Mouse (Mus musculus): Measurements from ENCODE around the gene Stk32c. TPM values are rescaled to one million over a fixed set of nuclear protein-coding genes. Genes with fewer than 3 reads are reported as not detected.
A peak's percentile ranks its signal among the peaks of the same experiment; 100 is the strongest.

Stk32c gene
- polyA plus RNA-seq, 1 experiment from 2014 or later = 0.46 TPM

DNA sequence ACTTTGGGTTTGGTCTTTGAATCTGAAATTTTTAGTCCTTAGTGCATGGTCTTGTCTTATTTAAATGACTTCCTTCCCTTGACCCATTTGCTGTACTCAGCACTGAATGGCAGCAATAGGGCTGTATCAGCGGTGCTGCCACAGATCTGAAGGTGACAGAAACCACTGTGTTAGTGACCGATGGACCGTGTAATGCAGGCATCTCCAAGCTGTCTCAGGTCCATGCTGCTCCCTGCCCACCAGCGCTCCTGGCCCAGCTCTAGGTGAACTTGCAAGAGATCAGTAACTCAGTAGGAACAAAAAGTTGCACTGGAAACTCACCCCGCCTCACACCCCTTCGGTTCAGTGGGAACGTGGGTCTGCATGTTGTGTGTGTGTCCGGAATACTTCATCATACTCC lies 130.8 kb downstream of the Stk32c start:
- peaks cover 40% of the 10 kb centered on the region for H3K4me1 ChIP-seq
- peaks cover 13% of the 10 kb centered on the region; the same call in 1 of the 2 replicates for H3K27me3 ChIP-seq
- H3K4me3 ChIP-seq (replicated peaks) = no peak overlapping the region
- WGBS = 64% methylated on average over 8 of the region's 8 CpGs
- H3K36me3 ChIP-seq (replicated peaks) = no peaks in the 10 kb centered on the region
- no peak overlapping the region for H3K4me2 ChIP-seq
- no peak for ATAC-seq (ENCODE audit: low FRiP score)
- H3K9ac ChIP-seq = no peak overlapping the region
- no peak overlapping the region for H3K27ac ChIP-seq
- H3K9me3 ChIP-seq = no peaks in the 10 kb centered on the region

DNA sequence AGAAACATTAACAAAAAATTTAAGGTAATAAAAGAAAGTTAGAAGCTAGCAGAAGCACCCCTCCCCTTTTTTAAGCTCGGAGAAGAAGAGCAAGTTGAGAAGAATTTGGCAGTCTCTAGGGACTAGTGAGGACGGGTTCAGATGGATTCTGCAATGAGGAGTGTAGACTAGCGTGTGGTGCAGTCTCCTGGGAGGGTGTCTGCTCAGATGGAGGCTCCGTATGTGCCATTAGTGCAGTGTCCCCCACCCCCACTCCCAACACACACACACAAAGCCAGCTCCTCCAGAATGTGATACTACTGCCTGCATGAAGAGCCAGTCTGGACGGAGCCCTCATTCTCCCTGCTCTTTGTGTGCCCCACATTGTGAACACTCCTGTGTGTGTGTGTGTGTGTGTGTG lies 131.9 kb downstream of the Stk32c start:
- 60% methylated on average over 5 of the region's 5 CpGs for WGBS
- no peak for ATAC-seq (ENCODE audit: low FRiP score)
- Histone ChIP-seq H3K9ac (no peak overlapping the region), H3K4me1 (peaks cover 44% of the 10 kb centered on the region), H3K4me2 (no peak overlapping the region), H3K4me3 (replicated peaks) (no peak overlapping the region), H3K9me3 (no peaks in the 10 kb centered on the region), H3K36me3 (replicated peaks) (no peaks in the 10 kb centered on the region), H3K27me3 (peaks cover 13% of the 10 kb centered on the region; the same call in 1 of the 2 replicates), H3K27ac (no peak overlapping the region)

DNA sequence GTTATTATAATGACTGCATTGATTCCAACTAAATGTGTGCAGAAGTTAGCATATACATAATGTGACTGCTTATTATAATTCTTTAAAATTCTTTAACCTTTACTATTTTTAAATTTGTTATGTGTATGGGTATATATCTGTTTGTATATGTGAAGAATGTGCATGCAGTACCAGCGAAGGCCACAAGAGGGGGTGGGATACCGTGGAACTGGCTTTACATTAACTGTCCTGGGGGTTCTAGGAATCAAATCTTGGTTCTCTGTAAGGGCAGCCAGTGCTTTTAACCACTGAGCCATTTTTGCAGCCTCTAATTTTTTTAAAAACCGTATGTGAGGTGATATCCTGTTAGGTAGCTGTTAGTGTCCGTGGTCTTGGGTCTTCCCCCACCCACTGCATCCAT lies 132.4 kb downstream of the Stk32c start:
- WGBS = 74% methylated on average over 4 of the region's 4 CpGs
- Histone ChIP-seq H3K9me3 (no peaks in the 10 kb centered on the region), H3K9ac (no peak overlapping the region), H3K4me3 (replicated peaks) (no peak overlapping the region), H3K4me2 (no peak overlapping the region), H3K36me3 (replicated peaks) (no peaks in the 10 kb centered on the region), H3K4me1 (peaks cover 48% of the 10 kb centered on the region), H3K27me3 (peaks cover 13% of the 10 kb centered on the region; the same call in 1 of the 2 replicates), H3K27ac (no peak overlapping the region)
- no peak for ATAC-seq (ENCODE audit: low FRiP score)

DNA sequence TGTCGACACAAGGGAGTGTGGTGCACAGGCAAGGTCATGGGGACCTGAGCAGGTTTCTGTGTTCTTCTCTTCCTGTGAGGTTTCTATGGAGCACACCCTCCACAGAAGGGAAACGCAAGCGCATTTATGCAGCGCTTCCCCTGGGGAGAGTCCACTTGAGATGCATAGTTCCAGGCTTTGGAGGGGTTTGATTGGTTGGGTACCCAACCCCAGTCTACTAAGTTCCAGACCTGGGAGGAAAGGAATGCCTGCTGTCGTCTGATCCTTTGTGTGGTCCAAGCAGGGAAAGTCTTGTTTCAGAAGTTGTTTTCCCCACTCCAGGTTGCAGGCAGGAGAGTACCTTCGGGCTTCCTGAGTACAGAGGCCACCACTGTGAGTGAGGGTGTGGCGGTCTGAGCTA lies 134.0 kb downstream of the Stk32c start:
- no peaks in the 10 kb centered on the region for H3K36me3 ChIP-seq (replicated peaks)
- H3K27me3 ChIP-seq = no peaks in the 10 kb centered on the region; the same call in 1 of the 2 replicates
- no peak for ATAC-seq (ENCODE audit: low FRiP score)
- no peak overlapping the region for H3K9ac ChIP-seq
- no peaks in the 10 kb centered on the region for H3K9me3 ChIP-seq
- H3K4me3 ChIP-seq (replicated peaks) = no peak overlapping the region
- peaks cover 59% of the 10 kb centered on the region for H3K4me1 ChIP-seq
- H3K27ac ChIP-seq = no peak overlapping the region
- 77% methylated on average over 7 of the region's 7 CpGs for WGBS
- no peak overlapping the region for H3K4me2 ChIP-seq

DNA sequence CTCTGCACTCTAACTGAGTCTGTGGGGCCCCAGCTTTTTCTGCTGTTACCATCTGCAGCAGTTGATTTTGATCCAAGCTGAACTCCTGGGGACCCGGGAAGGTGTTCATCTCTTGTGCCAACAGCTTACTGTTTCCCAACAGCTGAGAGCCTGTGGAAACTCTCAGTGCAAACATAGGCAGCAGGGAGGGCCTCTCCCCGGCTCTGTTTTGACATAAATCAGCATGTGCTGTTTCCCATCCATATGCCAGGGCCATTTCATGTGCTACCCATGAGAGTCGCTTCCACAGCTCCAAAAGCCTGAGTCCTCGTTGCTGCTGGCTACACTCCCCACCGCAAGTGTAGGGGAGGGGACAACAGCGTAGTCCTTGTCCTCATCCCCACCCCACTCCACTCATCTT lies 134.9 kb downstream of the Stk32c start:
- peaks cover 59% of the 10 kb centered on the region for H3K4me1 ChIP-seq
- H3K36me3 ChIP-seq (replicated peaks) = no peaks in the 10 kb centered on the region
- H3K4me2 ChIP-seq = no peak overlapping the region
- H3K4me3 ChIP-seq (replicated peaks) = no peak overlapping the region
- WGBS = 49% methylated on average over 6 of the region's 6 CpGs
- no peak for ATAC-seq (ENCODE audit: low FRiP score)
- H3K9me3 ChIP-seq = no peaks in the 10 kb centered on the region
- H3K27me3 ChIP-seq = no peaks in the 10 kb centered on the region; the same call in 1 of the 2 replicates
- H3K27ac ChIP-seq = peak overlapping the region; percentile 57; the same call in 1 of the 2 replicates
- H3K9ac ChIP-seq = no peak overlapping the region

DNA sequence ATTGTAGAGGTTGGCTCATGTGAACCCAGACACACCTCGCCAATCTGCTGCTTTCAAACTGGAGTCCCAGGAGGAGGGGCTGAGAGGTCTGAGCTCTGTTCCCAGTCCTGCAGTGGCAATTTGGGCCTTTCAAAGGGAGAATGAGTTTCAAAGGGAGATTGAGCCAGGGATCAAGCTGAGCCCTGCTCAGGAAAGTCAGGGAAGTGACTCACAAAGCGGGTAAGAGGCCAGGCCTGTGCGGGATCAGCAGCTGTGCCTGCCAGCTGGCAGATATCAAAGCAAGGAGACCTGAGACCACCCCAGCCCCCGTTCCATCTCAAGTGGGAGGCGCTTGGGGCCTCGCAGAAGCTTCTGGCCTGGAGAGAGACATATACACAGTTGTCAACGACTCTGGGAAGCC lies 135.8 kb downstream of the Stk32c start:
- H3K4me1 ChIP-seq = peaks cover 57% of the 10 kb centered on the region
- H3K9me3 ChIP-seq = no peaks in the 10 kb centered on the region
- H3K27me3 ChIP-seq = no peaks in the 10 kb centered on the region; the same call in 1 of the 2 replicates
- no peaks in the 10 kb centered on the region for H3K36me3 ChIP-seq (replicated peaks)
- no peak overlapping the region for H3K9ac ChIP-seq
- 13% methylated on average over 7 of the region's 7 CpGs for WGBS
- peak; percentile 42; the same call in 1 of the 2 replicates for ATAC-seq (ENCODE audit: low FRiP score)
- no peak overlapping the region for H3K4me3 ChIP-seq (replicated peaks)
- peak overlapping the region; percentile 57 for H3K27ac ChIP-seq
- H3K4me2 ChIP-seq = no peak overlapping the region

DNA sequence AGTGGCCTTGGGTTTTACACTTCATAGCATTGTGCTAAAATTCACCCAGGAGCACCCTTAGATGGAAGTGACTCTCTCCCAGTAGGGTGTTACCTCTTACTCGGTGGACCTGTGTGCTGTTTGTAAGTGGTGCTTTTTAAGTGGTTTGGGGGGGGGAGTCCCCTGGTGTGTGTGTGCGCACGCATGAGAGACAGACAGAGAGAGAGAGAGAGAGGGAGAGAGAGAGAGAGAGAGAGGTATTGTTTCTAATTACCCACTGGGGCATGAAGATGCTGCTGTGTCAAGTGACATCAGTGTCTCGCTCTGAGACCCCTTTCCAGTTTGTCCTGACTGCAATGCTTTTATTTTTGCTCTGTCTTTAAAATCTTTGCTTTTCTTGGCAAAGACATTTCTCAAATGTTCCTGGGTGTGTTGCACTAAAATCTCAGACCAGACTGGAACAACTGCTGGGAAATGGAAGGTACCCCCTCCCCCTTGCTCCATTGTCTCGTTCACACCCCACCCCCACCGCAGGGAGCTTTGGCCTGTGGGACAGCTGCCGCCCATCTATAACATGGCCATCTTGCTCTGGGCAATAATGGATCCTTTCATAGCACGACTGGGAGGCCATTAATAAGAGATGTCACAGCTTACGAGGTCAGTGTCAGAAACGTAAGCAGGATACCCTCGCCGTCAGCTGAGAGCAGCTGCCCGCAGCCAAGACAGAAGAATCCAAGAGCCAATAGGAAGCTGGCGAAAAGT lies 137.9 kb downstream of the Stk32c start:
- H3K36me3 ChIP-seq (replicated peaks) = no peaks in the 10 kb centered on the region
- no peak overlapping the region for H3K9ac ChIP-seq
- 23% methylated on average over 14 of the region's 14 CpGs for WGBS
- H3K27me3 ChIP-seq = peaks cover 3% of the 10 kb centered on the region; the same call in 1 of the 2 replicates
- no peak overlapping the region for H3K4me3 ChIP-seq (replicated peaks)
- peak; percentile 67 for ATAC-seq (ENCODE audit: low FRiP score)
- H3K4me2 ChIP-seq = peak overlapping the region; percentile 13; the same call in 1 of the 2 replicates
- H3K27ac ChIP-seq = peak overlapping the region; percentile 47; the same call in 1 of the 2 replicates
- H3K4me1 ChIP-seq = peaks cover 53% of the 10 kb centered on the region
- no peaks in the 10 kb centered on the region for H3K9me3 ChIP-seq

DNA sequence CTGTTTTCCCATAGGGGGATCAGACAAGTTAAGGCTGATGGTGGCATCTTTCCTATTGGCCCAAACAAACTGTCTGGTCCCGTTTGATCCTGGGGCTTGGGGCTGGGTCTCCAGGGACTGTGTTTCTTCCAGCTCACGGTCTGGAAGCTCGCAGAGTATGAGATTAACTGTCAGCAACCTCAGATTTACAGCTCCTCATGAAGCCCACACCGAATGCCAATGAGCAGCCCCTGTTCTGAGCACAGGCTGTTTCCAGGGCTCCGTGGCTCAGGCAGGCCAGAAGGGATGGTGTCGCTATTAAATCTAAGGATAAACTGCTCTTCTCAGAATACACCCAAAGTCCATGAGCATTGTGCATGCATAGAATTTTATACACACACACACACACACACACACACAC lies 138.9 kb downstream of the Stk32c start:
- no peak overlapping the region for H3K4me3 ChIP-seq (replicated peaks)
- H3K27ac ChIP-seq = 0 out of 2 replicates have a peak overlapping the region, but pooled peaks have one; percentile 47
- WGBS = 57% methylated on average over 6 of the region's 6 CpGs
- no peaks in the 10 kb centered on the region for H3K36me3 ChIP-seq (replicated peaks)
- no peaks in the 10 kb centered on the region for H3K9me3 ChIP-seq
- ATAC-seq (ENCODE audit: low FRiP score) = no peak
- peaks cover 3% of the 10 kb centered on the region; the same call in 1 of the 2 replicates for H3K27me3 ChIP-seq
- no peak overlapping the region for H3K4me2 ChIP-seq
- peaks cover 51% of the 10 kb centered on the region for H3K4me1 ChIP-seq
- no peak overlapping the region for H3K9ac ChIP-seq

DNA sequence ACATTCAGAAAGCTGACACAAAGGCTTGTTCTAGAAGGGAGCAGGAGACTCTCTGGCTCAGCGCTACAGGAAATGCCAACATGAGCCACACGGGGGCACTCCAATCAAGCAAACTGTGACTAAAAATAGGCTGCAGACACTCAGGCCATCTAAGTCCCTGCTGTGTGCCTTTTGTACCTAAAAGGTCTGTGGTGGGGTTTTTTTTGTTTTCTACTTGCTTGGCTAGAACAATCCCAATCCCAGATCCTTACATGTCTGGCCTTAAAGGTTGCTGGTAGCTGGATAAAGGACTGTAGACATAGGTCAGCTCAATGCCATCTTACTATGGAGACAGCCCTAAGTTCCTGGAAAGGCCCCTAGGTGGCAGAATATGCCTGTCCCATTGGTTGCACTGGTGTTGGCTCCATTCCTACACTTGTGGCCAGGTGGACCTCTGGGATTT lies 144.9 kb downstream of the Stk32c start:
- Histone ChIP-seq H3K27me3 (peaks cover 8% of the 10 kb centered on the region; the same call in 1 of the 2 replicates), H3K9me3 (no peaks in the 10 kb centered on the region), H3K27ac (no peak overlapping the region), H3K36me3 (replicated peaks) (no peaks in the 10 kb centered on the region), H3K4me3 (replicated peaks) (no peak overlapping the region), H3K4me2 (no peak overlapping the region), H3K9ac (no peak overlapping the region), H3K4me1 (no peaks in the 10 kb centered on the region)
- peak; percentile 86 for ATAC-seq (ENCODE audit: low FRiP score)
- 0% methylated on average over 2 of the region's 2 CpGs for WGBS

DNA sequence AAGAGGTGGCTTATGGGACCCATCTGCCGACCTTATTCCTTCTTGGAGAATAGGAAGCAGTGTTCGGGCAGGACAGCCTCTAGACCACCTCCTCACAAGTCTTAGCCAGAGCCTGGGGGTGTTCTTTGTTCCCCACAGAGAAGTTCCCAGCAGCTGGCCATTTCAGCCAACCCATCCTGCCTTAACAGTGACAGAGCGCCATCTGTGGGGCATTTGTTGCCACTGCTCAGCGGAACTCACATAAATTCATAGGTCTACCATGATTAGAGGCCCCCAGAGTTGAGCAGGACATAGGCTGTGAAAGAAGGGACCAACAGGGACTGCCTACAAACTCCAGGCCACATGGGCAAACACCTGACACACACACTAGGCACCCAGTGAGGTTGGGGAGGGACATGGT lies 149.7 kb downstream of the Stk32c start:
- Histone ChIP-seq H3K9me3 (no peaks in the 10 kb centered on the region), H3K9ac (no peak overlapping the region), H3K36me3 (replicated peaks) (no peaks in the 10 kb centered on the region), H3K4me1 (no peaks in the 10 kb centered on the region), H3K27ac (no peak overlapping the region), H3K4me2 (no peak overlapping the region), H3K4me3 (replicated peaks) (no peak overlapping the region), H3K27me3 (peaks cover 5% of the 10 kb centered on the region; the same call in 1 of the 2 replicates)
- no peak for ATAC-seq (ENCODE audit: low FRiP score)
- 50% methylated on average over 4 of the region's 4 CpGs for WGBS

Data from forebrain, embryonic 12.5 days (tissue).